Mouse (Mus musculus): ENCODE measurements around the gene Polr2m. TPM values are rescaled to one million over a fixed set of nuclear protein-coding genes. Genes with fewer than 3 reads are reported as not detected.

The Polr2m gene
- polyA plus RNA-seq, 2 experiments, result 336 to 401 TPM

- DNase-seq (ENCODE audit: low spot score) (peak; percentile 17), ATAC-seq (ENCODE audit: low FRiP score, low read depth) (no peak)
- no peak overlapping the region for H3K27ac ChIP-seq (replicated peaks; ENCODE audit: low read depth, low read length)
- no peaks in the 10 kb centered on the region for H3K36me3 ChIP-seq (ENCODE audit: control insufficient read depth, insufficient read depth, low read length)
- no peak overlapping the region for H3K9ac ChIP-seq (ENCODE audit: low read depth, low read length, severe bottlenecking)
- H3K4me3 ChIP-seq (replicated peaks; ENCODE audit: low read length), result no peak overlapping the region
- H3K4me1 ChIP-seq (ENCODE audit: control insufficient read depth, insufficient read depth, low read length), result no peaks in the 10 kb centered on the region
- H3K27me3 ChIP-seq (ENCODE audit: control insufficient read depth, insufficient read depth, low read length), result peaks cover 14% of the 10 kb centered on the region; the same call in 1 of the 2 replicates
- no peak overlapping the region for H3K4me2 ChIP-seq (replicated peaks; ENCODE audit: low read depth, low read length, severe bottlenecking)
- no peaks in the 10 kb centered on the region for H3K9me3 ChIP-seq (ENCODE audit: control insufficient read depth, low read length)
- WGBS, result 51% methylated on average over 3 of the region's 3 CpGs
- no peak for TF ChIP-seq POLR2A (IDR thresholded peaks at IDR 0.05; ENCODE audit: borderline replicate concordance, extremely low read depth, insufficient read depth, insufficient read length)
These were observed 34.1 kb upstream of the Polr2m start for GRCm38 (mm10) chr9:71519836-71520235.

- ATAC-seq (ENCODE audit: low FRiP score, low read depth) (no peak), DNase-seq (ENCODE audit: low spot score) (no peak)
- peaks cover 12% of the 10 kb centered on the region; the same call in 1 of the 2 replicates for H3K4me1 ChIP-seq (ENCODE audit: control insufficient read depth, insufficient read depth, low read length)
- TF ChIP-seq POLR2A (IDR thresholded peaks at IDR 0.05; ENCODE audit: borderline replicate concordance, extremely low read depth, insufficient read depth, insufficient read length), result no peak
- H3K4me2 ChIP-seq (replicated peaks; ENCODE audit: low read depth, low read length, severe bottlenecking), result no peak overlapping the region
- H3K9ac ChIP-seq (ENCODE audit: low read depth, low read length, severe bottlenecking), result no peak overlapping the region
- no peaks in the 10 kb centered on the region for H3K36me3 ChIP-seq (ENCODE audit: control insufficient read depth, insufficient read depth, low read length)
- H3K4me3 ChIP-seq (replicated peaks; ENCODE audit: low read length), result no peak overlapping the region
- H3K27me3 ChIP-seq (ENCODE audit: control insufficient read depth, insufficient read depth, low read length), result 0 out of 2 replicates have a peak, but pooled peaks cover 4% of the 10 kb centered on the region
- WGBS, result 94% methylated on average over 4 of the region's 4 CpGs
- no peak overlapping the region for H3K27ac ChIP-seq (replicated peaks; ENCODE audit: low read depth, low read length)
- no peaks in the 10 kb centered on the region for H3K9me3 ChIP-seq (ENCODE audit: control insufficient read depth, low read length)
These were observed 31.8 kb upstream of the Polr2m start for GRCm38 (mm10) chr9:71517487-71517886.

- Histone ChIP-seq H3K36me3 (ENCODE audit: control insufficient read depth, insufficient read depth, low read length) (no peaks in the 10 kb centered on the region), H3K4me3 (replicated peaks; ENCODE audit: low read length) (no peak overlapping the region), H3K9me3 (ENCODE audit: control insufficient read depth, low read length) (no peaks in the 10 kb centered on the region), H3K4me1 (ENCODE audit: control insufficient read depth, insufficient read depth, low read length) (peaks cover 13% of the 10 kb centered on the region; the same call in 1 of the 2 replicates), H3K27ac (replicated peaks; ENCODE audit: low read depth, low read length) (no peak overlapping the region), H3K27me3 (ENCODE audit: control insufficient read depth, insufficient read depth, low read length) (peaks cover 9% of the 10 kb centered on the region; the same call in 1 of the 2 replicates), H3K9ac (ENCODE audit: low read depth, low read length, severe bottlenecking) (no peak overlapping the region), H3K4me2 (replicated peaks; ENCODE audit: low read depth, low read length, severe bottlenecking) (no peak overlapping the region)
- ATAC-seq (ENCODE audit: low FRiP score, low read depth), result no peak
- no peak for DNase-seq (ENCODE audit: low spot score)
- no peak for TF ChIP-seq POLR2A (IDR thresholded peaks at IDR 0.05; ENCODE audit: borderline replicate concordance, extremely low read depth, insufficient read depth, insufficient read length)
- 90% methylated on average over 4 of the region's 4 CpGs for WGBS
These were observed 30.1 kb upstream of the Polr2m start for GRCm38 (mm10) chr9:71515862-71516261.

- Histone ChIP-seq H3K4me2 (replicated peaks; ENCODE audit: low read depth, low read length, severe bottlenecking) (no peak overlapping the region), H3K4me3 (replicated peaks; ENCODE audit: low read length) (no peak overlapping the region), H3K36me3 (ENCODE audit: control insufficient read depth, insufficient read depth, low read length) (no peaks in the 10 kb centered on the region), H3K27me3 (ENCODE audit: control insufficient read depth, insufficient read depth, low read length) (peaks cover 10% of the 10 kb centered on the region; the same call in 1 of the 2 replicates), H3K9me3 (ENCODE audit: control insufficient read depth, low read length) (no peaks in the 10 kb centered on the region), H3K27ac (replicated peaks; ENCODE audit: low read depth, low read length) (no peak overlapping the region), H3K9ac (ENCODE audit: low read depth, low read length, severe bottlenecking) (no peak overlapping the region), H3K4me1 (ENCODE audit: control insufficient read depth, insufficient read depth, low read length) (peaks cover 13% of the 10 kb centered on the region; the same call in 1 of the 2 replicates)
- ATAC-seq (ENCODE audit: low FRiP score, low read depth) (no peak), DNase-seq (ENCODE audit: low spot score) (no peak)
- no peak for TF ChIP-seq POLR2A (IDR thresholded peaks at IDR 0.05; ENCODE audit: borderline replicate concordance, extremely low read depth, insufficient read depth, insufficient read length)
- WGBS, result 16% methylated on average over 4 of the region's 4 CpGs
These were observed 27.8 kb upstream of the Polr2m start for GRCm38 (mm10) chr9:71513566-71513965.

GRCm38 (mm10) chr9:71512899-71513298 lies 27.2 kb upstream of the Polr2m start:
- Histone ChIP-seq H3K27ac (replicated peaks; ENCODE audit: low read depth, low read length) (no peak overlapping the region), H3K4me1 (ENCODE audit: control insufficient read depth, insufficient read depth, low read length) (peaks cover 13% of the 10 kb centered on the region; the same call in 1 of the 2 replicates), H3K36me3 (ENCODE audit: control insufficient read depth, insufficient read depth, low read length) (no peaks in the 10 kb centered on the region), H3K27me3 (ENCODE audit: control insufficient read depth, insufficient read depth, low read length) (peaks cover 10% of the 10 kb centered on the region; the same call in 1 of the 2 replicates), H3K4me3 (replicated peaks; ENCODE audit: low read length) (no peak overlapping the region), H3K9ac (ENCODE audit: low read depth, low read length, severe bottlenecking) (no peak overlapping the region), H3K9me3 (ENCODE audit: control insufficient read depth, low read length) (no peaks in the 10 kb centered on the region), H3K4me2 (replicated peaks; ENCODE audit: low read depth, low read length, severe bottlenecking) (no peak overlapping the region; the same call in 1 of the 2 replicates)
- ATAC-seq (ENCODE audit: low FRiP score, low read depth) (peak; percentile 66; the same call in 1 of the 2 replicates), DNase-seq (ENCODE audit: low spot score) (peak; percentile 56)
- no peak for TF ChIP-seq POLR2A (IDR thresholded peaks at IDR 0.05; ENCODE audit: borderline replicate concordance, extremely low read depth, insufficient read depth, insufficient read length)
- WGBS, result 16% methylated on average over 10 of the region's 10 CpGs

Data from limb, embryonic 14.5 days (tissue).